In the genomic region with DNA sequence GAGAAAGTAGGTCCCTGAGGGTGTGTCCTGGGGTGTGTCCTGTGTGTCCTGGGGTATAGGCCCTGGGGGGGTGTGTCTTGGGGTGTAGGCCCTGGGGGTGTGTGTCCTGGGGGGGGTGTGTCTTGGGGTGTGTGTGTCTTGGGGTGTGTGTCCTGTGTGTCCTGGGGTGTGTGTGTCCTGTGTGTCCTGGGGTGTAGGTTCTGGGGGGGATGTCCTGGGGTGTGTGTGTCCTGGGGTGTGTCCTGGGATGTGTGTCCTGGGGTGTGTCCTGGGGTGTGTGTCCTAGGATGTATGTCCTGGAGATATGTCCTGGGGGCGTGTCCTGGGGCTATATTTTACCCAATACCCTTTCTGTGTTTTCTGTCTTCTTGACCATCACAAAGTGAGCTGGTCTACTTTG, we compare ENCODE assay signal across 22 mouse cellular contexts. TPM values are rescaled to one million over a fixed set of nuclear protein-coding genes. Genes with fewer than 3 reads are reported as not detected.
DNase-seq lines count a peak whose midpoint lies in the region; ATAC-seq lines count a peak whose summit lies in the region.
"Had no signal": no experiment of that assay in that cellular context is flagged by ENCODE, and none has a peak within 500 bp of the region (broad histone marks: within the 10 kb centered on the region; RNA-seq: fewer than 3 reads in every experiment).

No protein-coding gene starts in this region.

- H3K4me3 ChIP-seq in heart, embryonic 11.5 days (ENCODE audit: low read depth, low read length): no peak overlapping the region
- no peak overlapping the region for H3K4me3 ChIP-seq in kidney, embryonic 16.5 days (ENCODE audit: low read length)
- H3K4me3 ChIP-seq in lung, embryonic 16.5 days (ENCODE audit: low read length): no peak overlapping the region
- no peak overlapping the region for H3K4me3 ChIP-seq in midbrain, embryonic 15.5 days
- H3K4me3 ChIP-seq: embryonic facial prominence, embryonic 13.5 days; forebrain, embryonic 13.5 days; gastrocnemius, adult 2 months; heart, embryonic 13.5 days; hindbrain, embryonic 13.5 days had no signal

- H3K36me3 ChIP-seq in heart, embryonic 11.5 days (ENCODE audit: control insufficient read depth, insufficient read depth, low read length): no peaks in the 10 kb centered on the region
- no peaks in the 10 kb centered on the region for H3K36me3 ChIP-seq in kidney, embryonic 16.5 days (ENCODE audit: insufficient read depth, low read length)
- H3K36me3 ChIP-seq in lung, embryonic 16.5 days (ENCODE audit: control insufficient read depth, insufficient read depth, low read length): no peaks in the 10 kb centered on the region
- H3K36me3 ChIP-seq in midbrain, embryonic 15.5 days (replicated peaks): no peaks in the 10 kb centered on the region
- H3K36me3 ChIP-seq: embryonic facial prominence, embryonic 13.5 days; heart, embryonic 13.5 days; hindbrain, embryonic 13.5 days had no signal

- no peak overlapping the region for H3K4me2 ChIP-seq in heart, embryonic 11.5 days
- H3K4me2 ChIP-seq in kidney, embryonic 16.5 days (replicated peaks; ENCODE audit: low read depth, low read length): no peak overlapping the region
- no peak overlapping the region for H3K4me2 ChIP-seq in lung, embryonic 16.5 days (ENCODE audit: low read depth, low read length)
- H3K4me2 ChIP-seq in midbrain, embryonic 15.5 days: no peak overlapping the region
- H3K4me2 ChIP-seq: embryonic facial prominence, embryonic 13.5 days; forebrain, embryonic 13.5 days; heart, embryonic 13.5 days; hindbrain, embryonic 13.5 days had no signal

- H3K9ac ChIP-seq in heart, embryonic 11.5 days (ENCODE audit: low read depth, low read length): no peak overlapping the region
- H3K9ac ChIP-seq in kidney, embryonic 16.5 days (replicated peaks; ENCODE audit: low read length): no peak overlapping the region
- H3K9ac ChIP-seq in lung, embryonic 16.5 days (ENCODE audit: low read length): no peak overlapping the region
- no peak overlapping the region for H3K9ac ChIP-seq in midbrain, embryonic 15.5 days
- H3K9ac ChIP-seq: embryonic facial prominence, embryonic 13.5 days; forebrain, embryonic 13.5 days; heart, embryonic 13.5 days; hindbrain, embryonic 13.5 days had no signal

- DNase-seq in heart, postnatal 10 days: no peak
- DNase-seq in kidney, postnatal 10 days: no peak
- DNase-seq in lung, postnatal 10 days: no peak
- DNase-seq: adrenal gland, postnatal 14 days; cerebellum, adult 11-12 months; cerebellum, adult 9-10 months; cerebellum, postnatal 25 days; gastrocnemius, adult 2 months; gastrocnemius, postnatal 25 days; heart, adult 18-20 months had no signal

- H3K4me1 ChIP-seq in heart, embryonic 11.5 days (ENCODE audit: control insufficient read depth, insufficient read depth, low read length): no peaks in the 10 kb centered on the region
- H3K4me1 ChIP-seq in kidney, embryonic 16.5 days (ENCODE audit: insufficient read depth, low read length): peaks cover 10% of the 10 kb centered on the region; the same call in 1 of the 2 replicates
- H3K4me1 ChIP-seq in lung, embryonic 16.5 days (replicated peaks; ENCODE audit: control insufficient read depth, insufficient read depth, low read length): no peaks in the 10 kb centered on the region
- 0 out of 2 replicates have a peak, but pooled peaks cover 3% of the 10 kb centered on the region for H3K4me1 ChIP-seq in midbrain, embryonic 15.5 days
- H3K4me1 ChIP-seq: embryonic facial prominence, embryonic 13.5 days; forebrain, embryonic 13.5 days; heart, embryonic 13.5 days; hindbrain, embryonic 13.5 days had no signal

- WGBS in heart, embryonic 11.5 days (ENCODE audit: insufficient replicate concordance): 69% methylated on average over 1 of the region's 1 CpGs
- 70% methylated on average over 1 of the region's 1 CpGs for WGBS in kidney, embryonic 16.5 days
- WGBS in lung, embryonic 16.5 days: 55% methylated on average over 1 of the region's 1 CpGs
- 95% methylated on average over 1 of the region's 1 CpGs for WGBS in midbrain, embryonic 15.5 days

- no peaks in the 10 kb centered on the region for H3K27me3 ChIP-seq in heart, embryonic 11.5 days (ENCODE audit: control insufficient read depth, insufficient read depth, low read length)
- H3K27me3 ChIP-seq in kidney, embryonic 16.5 days (ENCODE audit: insufficient read depth, low read length): no peaks in the 10 kb centered on the region
- no peaks in the 10 kb centered on the region for H3K27me3 ChIP-seq in lung, embryonic 16.5 days (ENCODE audit: control insufficient read depth, insufficient read depth, low read depth, low read length)
- no peaks in the 10 kb centered on the region for H3K27me3 ChIP-seq in midbrain, embryonic 15.5 days (replicated peaks)
- H3K27me3 ChIP-seq: CH12.LX; embryonic facial prominence, embryonic 13.5 days; forebrain, embryonic 13.5 days; heart, embryonic 13.5 days; hindbrain, embryonic 13.5 days; Patski had no signal

- no peaks in the 10 kb centered on the region for H3K9me3 ChIP-seq in heart, embryonic 11.5 days (replicated peaks; ENCODE audit: control insufficient read depth, low read length)
- no peaks in the 10 kb centered on the region for H3K9me3 ChIP-seq in kidney, embryonic 16.5 days (ENCODE audit: low read length)
- no peaks in the 10 kb centered on the region for H3K9me3 ChIP-seq in lung, embryonic 16.5 days (ENCODE audit: control insufficient read depth, low read length)
- H3K9me3 ChIP-seq in midbrain, embryonic 15.5 days: no peaks in the 10 kb centered on the region
- H3K9me3 ChIP-seq: embryonic facial prominence, embryonic 13.5 days; forebrain, embryonic 13.5 days; heart, embryonic 13.5 days; hindbrain, embryonic 13.5 days had no signal

- peak; percentile 55; the same call in 1 of the 2 replicates for ATAC-seq in heart, embryonic 11.5 days (replicated peaks; ENCODE audit: insufficient number of reproducible peaks, low FRiP score, low TSS enrichment)
- peak; percentile 46; the same call in 1 of the 2 replicates for ATAC-seq in kidney, embryonic 16.5 days (ENCODE audit: low FRiP score, low TSS enrichment)
- ATAC-seq in lung, embryonic 16.5 days (ENCODE audit: low read depth): 0 out of 2 replicates have a peak, but pooled peaks have one; percentile 34
- no peak for ATAC-seq in midbrain, embryonic 15.5 days (replicated peaks)
- ATAC-seq: activated CD4-positive, CD25-positive, alpha-beta regulatory T cell, adult 4 months; forebrain, embryonic 13.5 days; hindbrain, postnatal 0 days; Patski had no signal

- H3K27ac ChIP-seq in heart, embryonic 11.5 days (ENCODE audit: low read depth, low read length): no peak overlapping the region
- no peak overlapping the region for H3K27ac ChIP-seq in kidney, embryonic 16.5 days (ENCODE audit: low read length)
- H3K27ac ChIP-seq in lung, embryonic 16.5 days (ENCODE audit: low read length): no peak overlapping the region
- H3K27ac ChIP-seq in midbrain, embryonic 15.5 days: no peak overlapping the region
- H3K27ac ChIP-seq: embryonic facial prominence, embryonic 13.5 days; forebrain, embryonic 13.5 days; gastrocnemius, adult 2 months; heart, embryonic 13.5 days; hindbrain, embryonic 13.5 days; hindbrain, postnatal 0 days had no signal

- intact Hi-C loops in heart, postnatal 10 days (cut with DNase I): no loop called here

RNA-seq across cellular contexts. Expression of a gene that starts 51.7 kb away (rescaled TPM):
- 32.3 and 32.7 TPM in 2 replicates for polyA plus RNA-seq in heart, embryonic 11.5 days (2014; fragmentation: Nextera tagmentation; extraction: Ambion mirVana)
- 10 to 100 TPM; 27.8 to 30.0 TPM for total RNA-seq in heart, postnatal 10 days (2021)
- polyA plus RNA-seq in kidney, embryonic 16.5 days (2015; fragmentation: Nextera tagmentation; extraction: Ambion mirVana): 80.5 and 84.7 TPM in 2 replicates
- polyA plus RNA-seq in lung, embryonic 16.5 days (2015; fragmentation: Nextera tagmentation; extraction: Ambion mirVana): 70.1 and 72.2 TPM in 2 replicates
- 32.3 and 33.1 TPM in 2 replicates for polyA plus RNA-seq in midbrain, embryonic 15.5 days (2015; fragmentation: Nextera tagmentation; extraction: Ambion mirVana)
